Mouse (Mus musculus) c-Kit-positive CD71-positive TER-119-negative erythroid progenitor cells, embryonic 14.5 days (primary cell): Measurements from ENCODE around the gene Slc29a1.
"Not testable (repeated sequence)": the region's sequence is repeated elsewhere in the genome, so short reads cannot be mapped to it uniquely, and the experiment has no call there.

Experiments
- DNase-seq: peaks from one replicate; pipeline ENCODE4 v3.0.0-alpha.2; 2013; ENCODE audit warnings: low read depth

Slc29a1 gene

GRCm38 (mm10) chr17:45599446-45600242 lies at the start of gene Slc29a1:
Slc29a1 (minus strand) TSS chr17:45599606.
- no peak for DNase-seq

DNA sequence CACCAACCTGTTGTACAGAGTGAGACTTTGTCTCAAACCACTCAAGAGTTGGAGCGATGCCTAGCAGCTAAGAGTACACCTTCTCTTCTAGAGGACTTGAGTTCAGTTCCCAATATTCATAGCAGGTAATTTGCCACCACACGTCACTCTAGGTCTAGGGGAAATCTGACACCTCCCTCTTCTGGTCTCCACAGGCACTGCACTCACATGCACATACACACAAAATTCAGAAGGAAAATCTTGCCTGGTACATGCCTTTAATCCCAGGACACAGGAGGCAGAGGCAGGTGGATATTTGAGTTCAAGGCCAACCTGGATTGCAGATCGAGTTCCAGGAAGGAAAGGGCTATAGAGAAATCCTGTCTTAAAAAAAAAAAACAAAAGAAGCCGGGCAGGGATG lies 44.8 kb upstream of the Slc29a1 start:
- no peak for DNase-seq

DNA sequence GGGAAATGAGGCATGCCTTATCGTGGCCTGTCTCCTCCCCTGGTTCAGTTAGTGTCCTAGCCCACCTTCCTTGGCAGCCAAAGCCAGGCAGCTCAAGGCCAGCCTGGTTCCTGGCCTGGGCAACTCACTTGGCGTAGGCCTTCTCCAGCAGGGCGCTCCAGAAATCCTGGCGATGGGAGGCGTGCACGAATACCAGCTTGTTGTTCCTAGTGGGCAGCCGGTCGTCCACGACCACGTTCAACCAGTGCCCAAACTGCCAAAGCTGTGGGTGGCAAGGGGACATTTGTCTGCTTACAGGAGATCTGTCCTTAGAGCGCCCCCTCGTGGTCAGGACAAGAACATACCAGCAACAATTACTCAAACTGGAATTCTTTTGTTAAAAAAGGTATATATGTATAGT lies 43.3 kb upstream of the Slc29a1 start:
- peak; percentile 53 for DNase-seq

GRCm38 (mm10) chr17:45641981-45642380 lies 42.6 kb upstream of the Slc29a1 start:
- DNase-seq = no peak

GRCm38 (mm10) chr17:45638596-45639295 lies 39.3 kb upstream of the Slc29a1 start:
- no peak for DNase-seq

- DNase-seq = no peak
Measured at GRCm38 (mm10) chr17:45634033-45634432, 34.6 kb upstream of the Slc29a1 start.

DNA sequence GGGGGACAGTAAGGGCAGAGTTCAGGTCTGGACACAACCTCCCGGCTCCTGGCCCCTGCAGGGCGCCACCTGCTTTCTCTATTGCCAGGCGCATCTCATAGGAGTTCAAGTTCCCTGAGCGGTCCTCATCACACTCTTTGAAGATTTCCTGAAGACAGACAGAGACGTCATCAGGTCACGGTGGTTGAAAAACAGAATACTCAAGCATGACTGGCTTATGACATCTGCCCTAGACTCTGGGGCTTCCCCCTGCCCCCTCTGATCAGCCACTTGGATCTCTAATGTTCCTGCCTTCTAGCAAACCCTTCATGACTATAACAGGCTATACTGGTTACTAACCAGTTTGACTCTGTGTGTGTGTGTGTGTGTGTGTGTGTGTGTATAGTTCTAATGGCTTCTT lies 32.5 kb upstream of the Slc29a1 start:
- no peak for DNase-seq

DNA sequence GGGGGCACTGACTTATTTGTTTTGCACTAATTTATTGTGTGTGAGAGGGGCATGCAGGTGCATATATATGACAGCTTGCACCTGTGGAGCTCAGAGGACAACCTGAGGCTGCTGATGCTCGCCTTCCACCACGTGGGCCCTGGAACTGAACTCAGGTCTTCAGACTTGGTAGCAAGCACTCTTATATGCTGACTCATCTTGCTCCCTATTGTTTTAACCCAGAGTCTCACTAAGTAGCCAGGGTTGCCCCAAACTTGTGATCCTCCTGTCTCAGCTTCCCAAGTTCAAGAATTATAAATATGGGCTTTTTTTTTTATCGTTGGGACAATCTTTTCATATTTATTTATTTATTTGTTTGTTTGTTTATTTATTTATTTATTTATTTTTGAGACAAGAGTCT lies 31.6 kb upstream of the Slc29a1 start:
- DNase-seq = no peak

- peak; percentile 70 for DNase-seq
Measured at GRCm38 (mm10) chr17:45629861-45630694, 30.7 kb upstream of the Slc29a1 start.

DNA sequence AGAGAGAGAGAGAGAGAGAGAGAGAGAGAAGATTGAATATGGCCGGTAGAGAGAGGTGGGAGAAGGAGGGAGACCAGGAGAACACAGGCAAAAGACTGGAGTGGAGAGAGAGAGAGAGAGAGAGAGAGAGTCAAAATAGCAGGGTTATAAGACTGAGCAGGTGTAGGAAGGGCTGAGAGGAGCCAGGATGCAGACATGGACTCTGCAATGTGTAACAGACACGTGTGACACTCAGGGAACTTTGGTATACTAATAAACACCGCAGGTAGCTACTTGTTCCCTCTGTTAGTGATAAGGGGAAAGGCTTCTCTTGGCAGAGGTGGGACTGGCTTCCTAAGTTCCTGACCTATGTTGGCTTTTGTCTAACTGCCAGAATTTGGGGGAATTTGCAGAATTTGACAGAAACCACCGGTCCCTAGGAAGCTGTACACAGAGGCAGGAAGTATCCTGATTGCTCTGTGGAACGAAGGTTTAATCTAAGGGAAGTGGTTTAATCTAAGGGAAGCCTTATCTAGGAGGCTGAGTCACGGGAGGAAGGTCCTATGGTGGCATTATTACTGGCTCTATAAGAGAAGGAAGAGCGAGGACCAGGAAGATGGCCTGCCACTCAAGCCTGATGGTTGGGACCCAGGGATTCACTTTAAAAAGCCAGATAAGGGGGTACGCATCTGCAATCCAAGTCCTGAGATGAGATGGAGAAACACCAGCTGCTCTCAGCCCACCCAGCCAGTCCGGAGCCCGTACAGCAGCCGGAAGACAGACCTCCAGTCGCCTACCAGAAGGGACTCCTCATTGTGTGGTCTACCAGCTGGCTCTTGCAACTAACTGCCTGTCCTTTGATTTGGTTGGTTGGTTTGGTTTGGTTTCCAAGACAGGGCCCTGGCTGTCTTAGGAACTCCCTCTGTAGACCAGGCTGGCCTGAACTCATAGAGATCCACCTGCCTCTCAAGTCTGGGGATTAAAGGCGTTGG lies 29.8 kb upstream of the Slc29a1 start:
- DNase-seq = no peak

DNA sequence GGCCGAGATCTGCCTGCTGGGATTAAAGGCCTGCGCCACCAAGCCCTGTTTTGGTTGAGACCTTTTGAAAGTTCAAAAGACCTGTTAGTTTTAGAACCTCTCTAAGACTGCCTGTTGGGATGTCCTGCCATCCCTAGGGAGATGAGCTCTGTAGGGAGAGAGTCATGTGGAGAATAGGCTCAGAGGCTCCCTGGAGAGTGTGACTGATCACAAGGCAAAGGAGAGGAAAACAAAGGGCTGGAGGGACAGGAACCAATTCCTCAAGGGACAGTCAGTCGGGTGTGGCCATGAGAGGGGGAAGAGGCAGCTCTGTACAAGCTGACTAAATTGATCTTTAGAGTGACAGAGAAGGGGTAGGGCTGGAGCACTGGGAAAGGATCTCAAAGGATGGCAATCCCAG lies 28.8 kb upstream of the Slc29a1 start:
- DNase-seq = no peak

DNA sequence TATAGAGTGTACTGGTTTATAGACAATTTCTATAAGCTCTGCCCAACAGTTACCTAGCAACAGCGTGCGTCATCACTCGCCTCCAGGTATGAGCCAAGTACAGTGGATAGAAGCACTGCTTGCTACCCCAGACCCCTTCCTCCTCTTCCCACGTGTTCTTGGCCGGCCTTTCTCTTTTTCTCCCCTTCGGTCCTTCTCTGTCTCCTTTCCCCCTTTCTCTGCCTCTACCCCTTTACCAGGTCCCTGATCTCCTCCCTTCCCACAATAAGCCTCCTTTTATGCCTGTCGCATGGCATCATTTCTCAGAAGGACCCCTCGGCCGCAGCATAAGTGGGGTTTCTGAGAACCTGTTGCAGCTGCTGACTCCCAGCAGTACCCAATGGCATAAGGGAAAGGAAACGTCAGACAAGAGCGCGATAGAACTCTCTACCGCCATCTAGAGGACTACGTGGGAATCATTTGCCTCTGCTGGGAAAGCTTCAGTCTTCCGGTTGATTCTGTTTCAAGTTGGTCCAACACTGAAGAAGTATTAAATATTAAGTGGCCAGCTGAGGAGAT lies 27.2 kb upstream of the Slc29a1 start:
- DNase-seq = peak; percentile 88

- DNase-seq = not testable (repeated sequence)
Measured at GRCm38 (mm10) chr17:45623425-45623824, 24.0 kb upstream of the Slc29a1 start.

DNA sequence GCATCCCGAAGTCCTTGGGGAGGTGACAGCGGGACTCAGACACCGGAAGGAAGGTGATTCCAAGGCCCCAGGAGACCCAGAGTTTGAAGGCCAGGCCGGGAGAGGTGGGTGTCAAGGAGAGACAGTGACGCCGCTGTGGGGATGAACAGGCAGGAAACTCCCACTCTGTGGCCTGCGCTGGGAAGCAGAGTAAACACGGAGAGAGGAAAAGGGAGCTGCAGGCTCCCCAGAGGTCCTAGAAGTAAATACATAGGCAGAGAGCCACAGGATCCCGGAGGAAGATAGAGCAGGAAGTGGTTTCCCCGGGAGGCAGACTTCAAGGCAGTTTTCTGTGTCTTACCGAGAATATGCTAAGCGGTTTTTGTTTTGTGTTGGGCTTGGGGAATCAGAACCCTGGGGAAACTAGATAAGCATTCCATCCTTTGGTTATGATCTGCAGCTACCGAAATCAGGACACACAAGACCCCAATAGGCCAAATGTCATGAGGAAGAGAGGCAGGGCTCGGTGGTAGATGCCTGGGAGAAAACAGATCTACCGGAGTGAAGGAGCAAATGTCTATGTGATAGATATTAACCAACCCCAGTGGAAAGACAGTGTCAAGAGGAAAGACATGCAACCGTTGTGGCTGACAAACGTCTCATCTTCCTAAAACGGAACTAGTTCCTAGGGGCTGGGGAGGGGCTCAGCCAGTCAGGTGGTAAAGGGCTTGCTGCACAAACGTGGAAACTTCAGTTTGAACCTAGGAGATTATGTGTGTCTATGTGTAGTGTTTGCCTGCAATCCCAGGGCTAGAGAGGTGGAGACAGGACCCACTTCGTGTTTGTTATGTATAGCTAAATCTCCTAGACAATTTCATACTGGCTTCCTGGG lies 20.2 kb upstream of the Slc29a1 start:
- no peak for DNase-seq

DNA sequence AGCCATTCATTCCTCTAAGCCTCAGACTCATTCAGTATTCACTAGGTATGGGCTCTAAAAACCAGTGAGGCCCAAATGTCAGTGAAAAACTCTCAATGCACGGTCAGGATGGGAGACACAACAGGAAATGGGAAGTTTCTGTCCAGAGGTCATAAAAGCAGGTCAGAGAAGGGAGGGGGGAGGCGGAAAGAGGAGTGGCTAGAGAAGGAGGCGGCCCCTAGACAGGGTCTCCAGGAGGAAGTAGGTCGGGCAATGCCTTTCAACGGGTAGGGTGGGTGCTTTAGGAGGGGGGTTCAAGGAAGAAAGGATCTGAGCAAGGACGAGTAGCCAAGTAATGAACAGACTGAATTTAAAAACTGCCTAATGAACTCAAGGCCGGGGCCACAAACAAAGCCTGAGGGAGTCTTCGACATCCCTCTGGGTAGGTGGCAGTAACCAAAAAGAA lies 19.6 kb upstream of the Slc29a1 start:
- no peak for DNase-seq

DNA sequence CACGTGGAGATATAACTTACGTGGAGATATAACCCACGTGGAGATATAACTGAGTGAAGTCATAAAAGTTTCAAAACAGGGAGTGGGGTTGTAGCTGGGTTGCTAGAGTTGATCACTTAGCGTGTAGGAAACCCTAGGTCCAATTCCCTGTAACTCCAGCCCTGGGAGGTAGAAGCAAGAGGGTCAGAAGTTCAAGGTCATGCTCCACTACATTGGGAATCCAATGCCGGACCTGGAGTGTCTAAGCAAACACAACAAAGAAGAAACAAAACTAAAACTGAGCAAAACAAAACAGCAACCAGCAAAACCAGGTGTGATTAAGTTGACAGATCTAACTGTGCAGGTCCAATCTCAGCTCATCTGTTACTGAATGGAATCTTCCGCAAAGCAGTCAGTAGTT lies 18.2 kb upstream of the Slc29a1 start:
- no peak for DNase-seq

GRCm38 (mm10) chr17:45616679-45617078 lies 17.3 kb upstream of the Slc29a1 start:
- no peak for DNase-seq

DNA sequence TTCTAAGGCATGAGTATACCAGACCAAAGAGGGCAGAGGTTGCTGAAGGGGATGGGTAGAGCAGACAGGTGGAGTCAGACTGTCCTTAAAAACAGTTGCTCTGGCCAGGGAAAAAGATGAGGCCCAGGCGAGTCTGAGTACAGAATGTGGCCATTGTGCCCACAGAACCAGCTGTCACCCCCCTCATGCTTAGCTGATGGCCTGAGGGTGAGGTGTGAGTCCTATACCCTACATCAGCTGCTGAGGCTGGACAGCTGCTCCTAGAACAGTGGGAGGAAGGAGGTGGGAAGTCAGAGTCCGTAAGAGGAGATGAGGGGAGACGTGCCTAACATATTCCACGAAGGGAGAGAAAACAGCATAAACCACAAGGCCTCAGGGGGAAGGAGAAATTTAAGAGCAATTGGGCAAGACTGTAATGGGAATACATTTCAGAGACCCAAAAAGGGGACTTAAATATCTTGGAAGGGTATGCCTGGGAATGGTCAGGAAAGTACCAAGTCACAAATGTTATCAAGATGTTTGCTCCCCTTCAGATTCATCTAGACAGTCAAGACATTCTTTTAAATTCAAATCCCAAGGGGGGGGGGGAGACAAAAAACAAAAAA lies 16.7 kb upstream of the Slc29a1 start:
- DNase-seq = no peak

GRCm38 (mm10) chr17:45612921-45613320 lies 13.5 kb upstream of the Slc29a1 start:
- no peak for DNase-seq

DNA sequence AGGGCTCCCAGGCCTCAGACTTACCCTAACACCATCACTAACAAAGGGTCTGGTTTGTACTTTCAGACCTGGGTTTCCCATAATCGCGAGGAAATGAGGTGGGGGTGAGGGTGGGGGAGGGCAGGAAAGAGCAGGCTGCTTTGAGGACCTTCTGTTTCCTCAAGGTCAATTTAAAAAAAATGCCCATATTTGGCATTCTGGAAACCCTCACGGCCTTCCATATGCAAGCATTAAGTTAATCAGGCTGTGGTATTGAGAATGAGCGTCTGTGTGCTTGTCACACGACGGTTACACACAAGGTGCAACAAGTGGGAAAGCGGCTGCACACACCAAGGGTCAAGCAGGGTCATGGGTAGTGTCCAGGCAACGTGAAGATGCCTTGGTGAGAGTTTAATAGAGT lies 12.6 kb upstream of the Slc29a1 start:
- DNase-seq = no peak
